Mouse (Mus musculus) midbrain, embryonic 16.5 days (tissue): ENCODE data around the gene Grin2d. TPM values are rescaled to one million over a fixed set of nuclear protein-coding genes. Genes with fewer than 3 reads are reported as not detected.
A peak's percentile ranks its signal among the peaks of the same experiment; 100 is the strongest.
"Not testable (repeated sequence)": the region's sequence is repeated elsewhere in the genome, so short reads cannot be mapped to it uniquely, and the experiment has no call there.

ENCODE experiments used
- ATAC-seq: fragments of 200-750 bp; cut with Nextera tagmentation; 2 replicates; pipeline ENCODE4 v1.8.0; 2017; ENCODE audit warnings: moderate TSS enrichment
- H3K27ac ChIP-seq: fragments of 300-500 bp; sonication (generic); 2 replicates; pipeline ENCODE4 v1.5.1; 2014; ENCODE audit warnings: mild to moderate bottlenecking, low read length, mixed read lengths
- H3K27me3 ChIP-seq: fragments of 300-500 bp; sonication (generic); 2 replicates; pipeline ENCODE4 v1.6.1; 2014; ENCODE audit warnings: low read depth, low read length, mixed read lengths; ENCODE audit not compliant: control insufficient read depth, insufficient read depth
- H3K36me3 ChIP-seq: fragments of 300-500 bp; sonication (generic); 2 replicates; pipeline ENCODE4 v1.6.1; 2014; ENCODE audit warnings: mild to moderate bottlenecking, low read length, moderate library complexity, mixed read lengths; ENCODE audit not compliant: control insufficient read depth, insufficient read depth
- H3K4me1 ChIP-seq: fragments of 300-500 bp; sonication (generic); 2 replicates; pipeline ENCODE4 v1.6.1; 2014; ENCODE audit warnings: mild to moderate bottlenecking, low read length, mixed read lengths; ENCODE audit not compliant: control insufficient read depth, insufficient read depth
- H3K4me2 ChIP-seq: fragments of 300-500 bp; sonication (generic); 2 replicates; pipeline ENCODE4 v1.6.1; 2014; ENCODE audit warnings: mild to moderate bottlenecking, low read length, mixed read lengths
- H3K4me3 ChIP-seq: fragments of 300-500 bp; sonication (generic); 2 replicates; pipeline ENCODE4 v1.5.1; 2014; ENCODE audit warnings: low read depth, mild to moderate bottlenecking, low read length, moderate library complexity, mixed read lengths
- H3K9ac ChIP-seq: fragments of 300-500 bp; sonication (generic); 2 replicates; pipeline ENCODE4 v1.6.1; 2014; ENCODE audit warnings: low read depth, low read length, mixed read lengths
- H3K9me3 ChIP-seq: fragments of 300-500 bp; sonication (generic); replicated peaks from 2 replicates; pipeline ENCODE4 v1.6.1; 2014; ENCODE audit warnings: mild to moderate bottlenecking, low read length, mixed read lengths; ENCODE audit not compliant: control insufficient read depth, poor library complexity, severe bottlenecking
- WGBS: fragments of 180-500 bp; shearing (Covaris S2); extraction: QIAGEN DNeasy Blood & Tissue Kit; methylation state at CpG from one replicate; pipeline ENCODE4 v1.1.7; 2014; 5-methylcytosine and 5-hydroxymethylcytosine counted together
- polyA plus RNA-seq: library from polyadenylated mRNA; unstranded; fragments of >200 nt; fragmentation: Nextera tagmentation; extraction: Ambion mirVana; gene quantifications from 2 replicates; pipeline ENCODE4 v1.2.1, GENCODE M21; 2015

Gene Grin2d
- polyA plus RNA-seq, 1 experiment from 2014 or later = 4.8 TPM

GRCm38 (mm10) chr7:45906622-45907021 lies 28.4 kb upstream of the Grin2d start:
- 92% methylated on average over 9 of the region's 9 CpGs for WGBS
- H3K9me3 ChIP-seq = no peaks in the 10 kb centered on the region
- H3K9ac ChIP-seq = no peak overlapping the region
- peaks cover 11% of the 10 kb centered on the region for H3K36me3 ChIP-seq
- no peaks in the 10 kb centered on the region for H3K4me1 ChIP-seq
- H3K4me3 ChIP-seq = no peak overlapping the region
- no peak for ATAC-seq
- H3K27ac ChIP-seq = no peak overlapping the region
- H3K4me2 ChIP-seq = no peak overlapping the region
- H3K27me3 ChIP-seq = no peaks in the 10 kb centered on the region

GRCm38 (mm10) chr7:45902481-45903002 lies 24.4 kb upstream of the Grin2d start:
- peaks cover 4% of the 10 kb centered on the region; the same call in 1 of the 2 replicates for H3K4me1 ChIP-seq
- H3K27me3 ChIP-seq = no peaks in the 10 kb centered on the region
- no peak overlapping the region for H3K4me3 ChIP-seq
- no peak overlapping the region for H3K9ac ChIP-seq
- WGBS = 86% methylated on average over 12 of the region's 12 CpGs
- peaks cover 3% of the 10 kb centered on the region; the same call in 1 of the 2 replicates for H3K36me3 ChIP-seq
- no peaks in the 10 kb centered on the region for H3K9me3 ChIP-seq
- no peak overlapping the region for H3K27ac ChIP-seq
- no peak overlapping the region for H3K4me2 ChIP-seq
- ATAC-seq = no peak

DNA sequence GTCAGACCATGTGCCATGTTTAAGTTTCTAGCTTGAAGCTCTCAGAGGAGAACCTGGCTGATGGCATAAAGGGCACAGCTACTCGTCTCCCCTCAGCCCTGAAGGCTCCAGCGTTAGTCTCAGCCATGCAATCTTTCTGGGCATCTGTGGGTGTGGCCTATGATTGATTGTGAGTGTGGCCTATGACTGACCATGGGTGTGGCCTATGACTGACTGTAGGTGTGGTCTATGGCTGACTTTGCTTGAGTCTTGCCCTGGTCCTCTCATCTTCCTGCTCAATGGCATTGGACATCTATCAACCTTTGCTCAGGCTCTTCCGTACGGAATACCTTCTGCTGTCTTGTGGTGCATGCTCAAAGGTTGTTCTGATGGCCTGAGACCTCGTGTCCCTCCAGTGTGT lies 23.4 kb upstream of the Grin2d start:
- H3K9me3 ChIP-seq = no peaks in the 10 kb centered on the region
- no peak overlapping the region for H3K4me2 ChIP-seq
- WGBS = 55% methylated on average over 5 of the region's 5 CpGs
- no peak overlapping the region for H3K9ac ChIP-seq
- no peak for ATAC-seq
- peaks cover 6% of the 10 kb centered on the region; the same call in 1 of the 2 replicates for H3K4me1 ChIP-seq
- no peaks in the 10 kb centered on the region for H3K36me3 ChIP-seq
- no peak overlapping the region for H3K4me3 ChIP-seq
- no peaks in the 10 kb centered on the region for H3K27me3 ChIP-seq
- no peak overlapping the region for H3K27ac ChIP-seq

DNA sequence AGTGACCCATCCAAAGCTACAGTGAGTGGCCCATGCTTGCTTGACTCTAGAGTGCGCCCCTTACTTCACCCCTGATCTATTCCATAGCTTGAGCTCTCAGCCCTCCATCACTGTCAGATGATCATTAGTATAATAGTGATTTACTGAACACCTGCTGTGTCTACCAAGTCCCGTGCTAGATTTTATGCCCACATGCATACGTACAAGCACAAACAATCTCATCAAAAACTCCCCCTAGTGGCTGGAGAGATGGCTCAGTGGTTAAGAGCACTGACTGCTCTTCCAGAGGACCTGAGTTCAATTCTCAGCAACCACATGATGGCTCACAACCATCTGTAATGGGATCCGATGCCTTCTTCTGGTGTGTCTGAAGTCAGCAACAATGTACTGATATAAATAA lies 19.9 kb upstream of the Grin2d start:
- not testable (repeated sequence) for H3K27me3 ChIP-seq, H3K9ac ChIP-seq, H3K36me3 ChIP-seq, H3K27ac ChIP-seq, H3K4me1 ChIP-seq, ATAC-seq, H3K9me3 ChIP-seq, H3K4me3 ChIP-seq
- H3K4me2 ChIP-seq = peak overlapping the region; percentile 82
- 51% methylated on average over 4 of the region's 4 CpGs for WGBS

- peak; percentile 72 for ATAC-seq
- H3K4me2 ChIP-seq = peak overlapping the region; percentile 82
- H3K4me1 ChIP-seq = peaks cover 7% of the 10 kb centered on the region; the same call in 1 of the 2 replicates
- H3K27ac ChIP-seq = peak overlapping the region; percentile 74
- no peaks in the 10 kb centered on the region for H3K36me3 ChIP-seq
- H3K9me3 ChIP-seq = no peaks in the 10 kb centered on the region
- under 1% methylated on average over 19 of the region's 19 CpGs for WGBS
- peak overlapping the region; percentile 57 for H3K4me3 ChIP-seq
- peak overlapping the region; percentile 69 for H3K9ac ChIP-seq
- no peaks in the 10 kb centered on the region for H3K27me3 ChIP-seq
Measured at GRCm38 (mm10) chr7:45897258-45897757, 19.1 kb upstream of the Grin2d start.

DNA sequence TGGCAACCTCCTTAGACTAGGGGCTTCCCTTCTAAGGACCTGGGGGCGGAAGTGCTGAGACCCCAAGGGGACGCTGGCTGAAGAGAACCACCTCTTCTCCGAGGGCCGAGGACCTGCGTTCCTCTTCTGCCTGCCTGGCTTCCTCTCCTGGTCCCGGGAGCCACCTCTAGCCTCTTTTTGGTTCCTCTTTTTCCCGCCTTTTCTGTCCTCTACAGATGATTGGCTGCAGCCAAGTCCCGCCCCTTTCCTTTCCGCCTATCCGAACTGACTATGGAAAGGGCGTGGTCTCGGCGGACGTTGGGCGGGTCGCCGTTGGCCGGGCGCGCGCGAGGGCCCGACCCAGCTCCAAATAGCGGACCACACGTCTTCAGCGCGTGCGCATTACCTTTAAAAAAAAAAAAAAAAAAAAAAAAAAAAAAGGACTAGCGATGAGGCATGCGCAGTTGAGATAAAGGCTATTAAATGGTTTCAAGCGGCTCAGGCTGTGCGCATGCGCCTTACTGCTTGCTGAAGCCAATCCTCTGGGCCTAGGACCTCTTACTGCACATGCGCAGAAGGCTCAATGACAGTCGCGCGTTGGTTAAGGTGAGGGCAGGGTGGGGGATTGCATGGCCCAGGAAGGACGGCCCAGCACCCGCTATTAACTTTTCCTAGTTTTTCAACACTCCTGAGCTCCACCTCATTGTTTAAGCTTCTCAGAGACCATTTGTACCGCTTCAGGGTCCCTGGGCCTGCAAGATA lies 18.5 kb upstream of the Grin2d start, which contains the start of the genes Syngr4 and Tmem143:
TSS of gene Syngr4 (minus strand) at position 198 of the 741 bp plus-strand sequence.
TSS of gene Tmem143 (plus strand) at position 425 of the 741 bp plus-strand sequence.
- no peaks in the 10 kb centered on the region for H3K9me3 ChIP-seq
- peak within 1 kb of the TSS; percentile 69 for H3K9ac ChIP-seq
- H3K27me3 ChIP-seq = no peaks in the 10 kb centered on the region
- under 1% methylated on average over 40 of the region's 40 CpGs for WGBS
- ATAC-seq = peak; percentile 91
- H3K36me3 ChIP-seq = no peaks in the 10 kb centered on the region
- peaks cover 7% of the 10 kb centered on the region; the same call in 1 of the 2 replicates for H3K4me1 ChIP-seq
- H3K4me2 ChIP-seq = peak within 1 kb of the TSS; percentile 82
- peak within 1 kb of the TSS; percentile 57 for H3K4me3 ChIP-seq
- peak within 1 kb of the TSS; percentile 74 for H3K27ac ChIP-seq

DNA sequence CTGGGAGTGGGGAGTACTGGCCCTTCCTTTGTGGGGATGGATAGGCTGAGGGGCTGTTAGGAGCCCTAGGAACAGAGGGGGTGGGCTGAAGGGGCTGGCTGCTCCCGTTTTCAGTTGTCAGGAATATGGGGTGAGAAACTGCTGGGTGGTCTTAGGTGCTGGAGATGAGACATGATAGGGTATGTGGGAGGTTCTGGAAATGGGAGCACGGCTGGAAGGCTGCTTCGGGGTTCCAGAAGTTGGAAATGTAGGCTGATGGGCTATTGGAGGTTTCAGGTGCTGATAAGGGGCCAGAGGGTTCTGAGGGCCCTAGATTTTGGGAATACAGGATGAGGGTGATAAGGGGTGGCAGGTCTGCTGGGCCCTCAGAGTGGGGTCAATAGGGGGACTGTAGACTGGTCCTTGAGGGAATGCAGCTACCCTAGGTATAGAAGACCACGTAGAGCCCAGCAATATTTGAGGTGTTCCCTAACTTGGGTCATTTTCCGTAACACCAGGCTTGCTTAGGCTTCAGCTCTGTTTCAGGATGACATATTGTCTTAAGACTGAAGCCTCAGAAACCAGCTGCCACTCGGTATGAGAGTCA lies 17.8 kb upstream of the Grin2d start:
- Histone ChIP-seq H3K27me3 (no peaks in the 10 kb centered on the region), H3K9ac (no peak overlapping the region), H3K4me2 (peak overlapping the region; percentile 55), H3K36me3 (no peaks in the 10 kb centered on the region), H3K27ac (no peak overlapping the region), H3K4me1 (peaks cover 7% of the 10 kb centered on the region; the same call in 1 of the 2 replicates), H3K4me3 (peak overlapping the region; percentile 57), H3K9me3 (no peaks in the 10 kb centered on the region)
- WGBS = 79% methylated on average over 6 of the region's 6 CpGs
- ATAC-seq = peak; percentile 41

GRCm38 (mm10) chr7:45892651-45893050 lies 14.5 kb upstream of the Grin2d start:
- Histone ChIP-seq H3K4me2 (no peak overlapping the region), H3K9me3 (no peaks in the 10 kb centered on the region), H3K9ac (no peak overlapping the region), H3K27me3 (no peaks in the 10 kb centered on the region), H3K27ac (no peak overlapping the region), H3K4me1 (peaks cover 4% of the 10 kb centered on the region; the same call in 1 of the 2 replicates), H3K36me3 (no peaks in the 10 kb centered on the region), H3K4me3 (no peak overlapping the region)
- no peak for ATAC-seq
- 86% methylated on average over 2 of the region's 2 CpGs for WGBS

DNA sequence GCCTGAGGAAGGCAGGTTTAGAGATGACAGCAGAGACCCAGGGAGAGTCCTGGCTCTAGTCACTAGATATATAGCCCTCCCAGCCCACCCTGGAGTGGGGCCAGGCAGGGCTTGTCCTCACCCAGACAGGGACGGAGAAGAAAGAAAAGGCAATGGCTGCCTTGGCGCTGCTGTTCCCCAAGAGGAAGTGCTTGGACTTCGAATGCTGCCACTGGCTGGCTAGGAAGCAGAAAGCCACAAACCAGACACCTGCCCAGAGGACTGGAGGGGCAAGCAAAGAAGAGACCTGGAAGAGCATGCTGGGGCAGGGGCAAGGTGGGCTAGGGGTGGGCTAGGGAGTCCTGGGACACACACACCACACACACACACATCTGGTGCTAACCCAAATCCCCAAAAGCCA lies 9.1 kb upstream of the Grin2d start:
- H3K9ac ChIP-seq = no peak overlapping the region
- H3K4me3 ChIP-seq = no peak overlapping the region
- peaks cover 20% of the 10 kb centered on the region; the same call in 1 of the 2 replicates for H3K36me3 ChIP-seq
- no peaks in the 10 kb centered on the region for H3K27me3 ChIP-seq
- no peaks in the 10 kb centered on the region for H3K4me1 ChIP-seq
- no peaks in the 10 kb centered on the region for H3K9me3 ChIP-seq
- no peak for ATAC-seq
- H3K27ac ChIP-seq = no peak overlapping the region
- WGBS = 54% methylated on average over 3 of the region's 3 CpGs
- H3K4me2 ChIP-seq = no peak overlapping the region
